Mouse (Mus musculus) kidney, adult 18-20 months (tissue): ENCODE measurements around the gene Hdgfl2.

Experiments used
- DNase-seq: peaks from one replicate; pipeline ENCODE4 v3.0.0; 2021

The Hdgfl2 gene

GRCm38 (mm10) chr17:56078880-56079795, at the start of gene Hdgfl2:
TSS of gene Hdgfl2 (plus strand) at chr17:56079634.
- peak; percentile 99 for DNase-seq

- DNase-seq, result no peak
Measured at GRCm38 (mm10) chr17:56030238-56030870, 49.1 kb upstream of the Hdgfl2 start.

- DNase-seq, result peak; percentile 62
Measured at GRCm38 (mm10) chr17:56030919-56031318, 48.5 kb upstream of the Hdgfl2 start.

- DNase-seq, result no peak
Measured at GRCm38 (mm10) chr17:56031431-56031830, 48.0 kb upstream of the Hdgfl2 start.

GRCm38 (mm10) chr17:56032127-56032733, 47.2 kb upstream of the Hdgfl2 start:
- DNase-seq, result peak; percentile 48

- no peak for DNase-seq
Measured at GRCm38 (mm10) chr17:56032831-56033230, 46.6 kb upstream of the Hdgfl2 start.

- DNase-seq, result no peak
Measured at GRCm38 (mm10) chr17:56034040-56034725, 45.3 kb upstream of the Hdgfl2 start.

- no peak for DNase-seq
Measured at GRCm38 (mm10) chr17:56034726-56035100, 44.7 kb upstream of the Hdgfl2 start.

- DNase-seq, result no peak
Measured at GRCm38 (mm10) chr17:56035216-56035615, 44.2 kb upstream of the Hdgfl2 start.

GRCm38 (mm10) chr17:56036176-56036900, 43.1 kb upstream of the Hdgfl2 start, which contains the start of gene Sh3gl1:
TSS of gene Sh3gl1 (minus strand) at chr17:56036635.
- DNase-seq, result peak; percentile 99

GRCm38 (mm10) chr17:56036901-56037287, 42.5 kb upstream of the Hdgfl2 start:
- DNase-seq, result no peak

GRCm38 (mm10) chr17:56038583-56039261, 40.7 kb upstream of the Hdgfl2 start:
- no peak for DNase-seq

- DNase-seq, result no peak
Measured at GRCm38 (mm10) chr17:56039345-56039744, 40.1 kb upstream of the Hdgfl2 start.

GRCm38 (mm10) chr17:56040030-56040856, 39.2 kb upstream of the Hdgfl2 start, which contains the start of gene Chaf1a:
TSS of gene Chaf1a (plus strand) at chr17:56040439.
- peak; percentile 96 for DNase-seq

- DNase-seq, result no peak
Measured at GRCm38 (mm10) chr17:56040857-56041163, 38.6 kb upstream of the Hdgfl2 start.

GRCm38 (mm10) chr17:56051369-56051768, 28.1 kb upstream of the Hdgfl2 start:
- DNase-seq, result no peak

- DNase-seq, result no peak
Measured at GRCm38 (mm10) chr17:56054938-56055337, 24.5 kb upstream of the Hdgfl2 start.

- DNase-seq, result no peak
Measured at GRCm38 (mm10) chr17:56055945-56056678, 23.3 kb upstream of the Hdgfl2 start.

- no peak for DNase-seq
Measured at GRCm38 (mm10) chr17:56057381-56058120, 21.9 kb upstream of the Hdgfl2 start.
